Mouse (Mus musculus): ENCODE results near the gene Mkrn2.

Gene Mkrn2

DNA sequence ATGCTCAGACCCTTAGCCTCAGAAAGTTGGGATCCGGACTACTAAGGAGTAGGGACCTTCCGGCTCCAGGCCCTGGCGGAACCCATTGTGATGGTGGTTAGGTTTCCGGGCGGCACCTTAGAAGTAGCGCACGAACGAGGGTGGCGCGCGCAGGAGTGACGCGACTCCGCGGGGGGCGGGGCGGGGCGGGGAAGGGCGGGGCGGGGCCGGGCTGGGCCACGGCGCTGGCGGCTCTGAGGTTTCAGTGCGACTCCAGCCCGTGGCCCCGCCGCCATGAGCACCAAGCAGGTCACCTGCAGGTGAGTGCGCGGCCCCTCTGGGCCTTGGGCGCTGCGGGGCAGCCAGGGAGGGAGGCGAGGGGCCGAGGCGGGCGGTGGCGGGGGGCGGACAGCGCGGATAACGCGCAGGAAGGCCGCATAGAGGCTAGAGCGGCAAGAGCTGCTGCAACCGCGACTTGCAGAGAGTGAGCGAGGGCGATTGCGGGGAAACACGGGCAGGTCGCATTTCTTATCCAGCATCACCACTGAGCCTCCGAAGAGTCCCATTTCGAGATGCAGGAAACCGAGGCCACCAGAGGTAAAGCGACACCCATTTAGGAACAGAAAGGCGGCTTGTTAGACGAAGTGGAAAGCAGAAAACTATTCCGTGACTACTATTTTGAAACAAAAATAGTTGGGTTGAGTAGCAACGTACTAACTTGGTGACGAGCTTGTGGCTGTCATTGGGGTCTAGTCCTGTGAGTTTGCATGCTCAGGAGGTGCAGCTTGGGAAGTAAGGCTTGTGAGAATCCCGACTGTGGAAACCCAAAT lies at the start of gene Mkrn2:
TSS of gene Mkrn2 (plus strand) at position 188 of the 809 bp plus-strand sequence.
- DNase-seq (ENCODE audit: low spot score in 2 of 2), result peak; percentile 66 to 71

DNA sequence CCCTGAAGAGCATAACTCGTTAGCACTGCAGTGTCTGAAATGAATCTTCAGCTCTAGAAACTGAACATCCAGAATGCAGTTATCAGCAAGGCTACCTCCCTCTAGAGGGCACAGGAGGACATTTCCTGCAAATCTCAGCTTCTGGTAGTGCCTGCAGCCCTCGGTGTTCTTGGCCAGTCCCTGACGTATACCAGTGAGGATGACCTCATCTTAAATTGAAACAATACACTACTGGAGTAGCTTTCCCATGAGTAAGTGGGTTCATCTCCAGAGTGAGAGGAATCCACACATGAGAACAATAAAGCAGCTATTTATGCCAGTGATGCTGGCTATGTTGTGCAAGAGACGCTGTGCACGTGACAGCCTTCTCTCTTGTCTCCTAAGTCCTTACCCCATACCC lies 46.2 kb upstream of the Mkrn2 start:
- DNase-seq (ENCODE audit: low spot score in 2 of 2), result no peak

DNA sequence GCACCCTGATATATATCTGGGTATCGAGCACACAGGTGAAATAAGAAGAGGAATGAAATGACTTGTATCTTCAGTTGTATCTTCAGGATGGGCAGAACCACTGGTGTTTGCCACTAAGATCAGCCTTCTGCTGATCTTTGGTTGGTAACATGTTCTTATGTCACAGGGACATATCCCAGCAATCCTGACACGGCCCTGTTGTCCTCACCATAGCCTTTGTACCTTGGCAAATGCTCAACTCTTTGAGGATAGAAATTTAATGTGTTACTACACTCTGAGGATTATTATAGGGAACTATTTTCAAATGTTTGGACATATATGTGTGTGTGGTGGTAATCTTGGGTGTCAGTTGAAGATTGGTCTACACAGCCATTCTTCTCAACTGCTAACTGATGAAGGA lies 43.5 kb upstream of the Mkrn2 start:
- DNase-seq (ENCODE audit: low spot score in 2 of 2), result no peak

DNA sequence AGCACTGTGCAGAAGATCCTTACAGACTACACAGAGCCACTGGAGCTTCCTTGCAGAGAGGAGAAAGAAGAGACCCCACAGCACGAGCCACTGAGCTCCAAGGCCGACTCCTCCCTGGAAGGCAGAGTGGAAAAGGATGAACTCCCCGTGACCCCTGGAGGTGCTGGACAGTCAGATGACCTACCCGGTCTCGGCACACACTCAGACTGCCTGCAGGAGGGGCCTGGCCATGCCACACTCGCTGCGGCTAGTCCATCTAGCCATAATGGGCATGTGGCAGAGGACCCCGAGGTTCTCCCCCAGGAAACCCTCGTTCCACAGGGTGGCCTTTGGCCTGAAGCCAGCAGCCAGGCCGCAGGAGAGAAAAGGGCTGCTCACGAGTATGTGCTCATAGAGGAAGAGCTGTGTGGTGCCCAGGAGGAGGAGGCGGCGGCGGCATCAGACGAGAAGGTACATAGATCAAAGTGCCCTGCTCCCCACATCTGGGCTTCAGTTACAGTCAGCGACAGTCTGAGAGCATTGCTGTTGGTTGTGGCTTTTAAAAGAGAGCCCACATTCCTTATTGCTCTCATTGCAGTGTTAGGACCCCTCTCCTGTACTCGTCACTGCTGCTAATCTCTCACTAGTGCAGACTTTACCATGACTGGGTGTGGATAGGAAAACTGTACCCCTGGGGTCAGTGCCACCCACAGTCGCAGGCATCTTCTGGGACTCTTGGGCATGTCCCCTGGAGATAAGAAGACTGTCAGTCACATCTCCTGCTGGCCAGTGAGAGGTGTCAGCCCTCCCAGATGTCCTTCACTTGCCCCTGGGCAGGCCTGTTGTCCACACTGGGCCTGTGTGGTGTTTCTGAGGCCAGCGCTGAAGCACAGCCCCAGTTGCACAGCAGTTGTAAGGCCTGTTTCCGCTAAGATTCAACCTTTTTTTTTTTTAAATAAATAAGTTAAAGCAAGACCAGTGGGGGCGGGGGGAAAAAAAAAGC lies 41.8 kb upstream of the Mkrn2 start:
- DNase-seq (ENCODE audit: low spot score in 2 of 2), result no peak

DNA sequence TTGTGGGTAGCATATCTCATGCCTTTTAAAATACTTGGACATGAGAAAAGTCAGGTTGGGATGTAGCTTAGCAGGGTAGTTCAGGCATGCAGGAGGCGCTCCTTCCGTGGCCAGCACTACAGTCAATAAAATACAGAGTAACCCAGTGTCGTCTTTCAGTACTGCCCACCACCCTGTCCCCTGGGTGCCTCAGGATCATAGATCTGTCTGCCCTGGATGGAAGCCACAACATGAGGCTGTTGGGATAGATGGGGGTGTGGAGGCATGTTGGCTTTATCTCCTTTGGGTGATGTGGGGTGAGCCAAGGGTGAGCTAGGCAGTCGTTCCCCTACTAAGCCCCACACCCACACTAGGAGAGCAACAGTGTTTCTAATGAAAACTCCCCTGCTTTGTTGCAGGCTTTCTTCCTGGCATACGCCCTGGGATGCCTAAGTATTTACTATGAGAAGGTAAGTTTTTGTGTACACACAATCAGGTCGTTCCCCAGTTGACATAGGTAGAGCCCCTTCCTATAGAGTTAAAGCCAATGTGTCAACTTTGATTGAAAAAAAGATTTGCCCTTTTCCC lies 36.1 kb upstream of the Mkrn2 start:
- DNase-seq (ENCODE audit: low spot score in 2 of 2), result no peak

DNA sequence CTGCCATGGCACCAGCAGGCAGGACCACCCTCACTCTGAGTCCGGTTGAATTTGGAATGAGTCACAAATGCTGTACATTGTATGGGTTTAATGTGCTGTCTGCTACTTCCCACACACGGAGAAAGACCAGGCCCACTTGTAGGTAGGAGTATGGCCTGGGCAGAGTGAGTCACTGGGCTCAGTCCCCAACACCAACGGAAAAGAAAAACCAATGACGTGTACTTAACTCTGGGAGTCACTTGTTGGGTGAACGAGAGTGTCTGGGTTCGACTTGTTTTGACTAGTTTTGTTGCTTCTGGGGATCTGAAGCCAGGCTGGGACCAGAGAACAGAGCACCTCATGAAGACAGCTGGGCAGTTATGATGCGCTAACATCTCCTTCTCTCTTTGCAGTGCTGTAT lies 27.5 kb upstream of the Mkrn2 start:
- DNase-seq (ENCODE audit: low spot score in 2 of 2), result no peak

DNA sequence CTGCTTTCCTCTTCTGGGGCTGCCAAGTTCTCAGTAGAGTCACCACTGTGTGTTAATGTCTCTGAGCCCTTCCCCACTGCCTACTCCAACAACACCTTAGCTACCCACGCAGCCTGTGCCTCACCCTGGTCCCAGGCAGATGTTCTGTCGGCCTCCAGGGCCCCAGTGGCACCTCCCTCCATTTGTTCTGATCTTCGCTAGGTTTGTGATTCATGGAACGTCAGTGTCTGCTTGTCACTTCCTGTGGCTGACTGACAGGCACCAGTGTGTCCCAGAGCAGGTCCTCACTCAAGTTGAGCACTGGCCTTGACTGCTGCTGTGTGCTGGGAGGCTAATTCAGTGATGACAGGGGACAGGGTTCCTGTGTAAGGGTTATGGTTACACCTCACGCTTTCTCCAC lies 24.3 kb upstream of the Mkrn2 start:
- DNase-seq (ENCODE audit: low spot score in 2 of 2), result no peak

DNA sequence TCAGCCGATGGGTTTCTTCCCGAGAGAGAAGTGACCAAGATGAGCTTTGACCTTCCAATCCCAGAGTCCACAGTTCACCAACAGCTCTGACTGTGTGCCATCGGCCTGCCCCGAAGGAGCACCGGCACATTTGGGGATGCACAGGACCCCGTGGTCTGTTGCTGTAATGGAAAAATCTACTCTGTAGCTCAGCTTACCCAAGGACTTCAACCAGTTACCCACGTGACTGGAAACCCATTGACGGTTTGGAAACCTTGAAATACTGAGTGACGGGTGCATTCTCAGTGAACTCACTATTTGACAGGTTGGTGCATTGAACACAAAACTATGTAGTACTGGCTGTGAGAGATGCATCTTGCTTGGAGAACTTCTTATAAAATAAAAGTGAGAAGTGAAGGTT lies 23.8 kb upstream of the Mkrn2 start:
- DNase-seq (ENCODE audit: low spot score in 2 of 2), result no peak

DNA sequence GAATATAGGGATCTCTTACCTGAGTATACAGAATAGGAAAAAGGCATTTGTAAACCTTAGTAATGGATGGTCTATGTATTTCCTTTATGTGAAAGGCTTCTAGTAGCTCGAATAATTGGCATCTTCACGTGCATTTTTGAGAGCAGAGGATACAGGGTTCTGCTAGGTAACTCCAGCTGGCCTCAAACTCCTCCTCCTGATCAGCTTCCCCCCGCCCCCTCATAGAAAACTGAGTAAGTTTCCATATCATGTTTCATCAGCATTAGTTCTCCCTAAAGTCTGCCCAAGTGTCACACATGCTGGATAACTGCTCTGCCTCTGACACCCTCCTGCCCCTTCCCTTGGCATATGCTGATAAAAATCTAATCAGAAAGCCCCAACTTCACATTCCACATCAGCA lies 20.9 kb upstream of the Mkrn2 start:
- DNase-seq (ENCODE audit: low spot score in 2 of 2), result no peak

DNA sequence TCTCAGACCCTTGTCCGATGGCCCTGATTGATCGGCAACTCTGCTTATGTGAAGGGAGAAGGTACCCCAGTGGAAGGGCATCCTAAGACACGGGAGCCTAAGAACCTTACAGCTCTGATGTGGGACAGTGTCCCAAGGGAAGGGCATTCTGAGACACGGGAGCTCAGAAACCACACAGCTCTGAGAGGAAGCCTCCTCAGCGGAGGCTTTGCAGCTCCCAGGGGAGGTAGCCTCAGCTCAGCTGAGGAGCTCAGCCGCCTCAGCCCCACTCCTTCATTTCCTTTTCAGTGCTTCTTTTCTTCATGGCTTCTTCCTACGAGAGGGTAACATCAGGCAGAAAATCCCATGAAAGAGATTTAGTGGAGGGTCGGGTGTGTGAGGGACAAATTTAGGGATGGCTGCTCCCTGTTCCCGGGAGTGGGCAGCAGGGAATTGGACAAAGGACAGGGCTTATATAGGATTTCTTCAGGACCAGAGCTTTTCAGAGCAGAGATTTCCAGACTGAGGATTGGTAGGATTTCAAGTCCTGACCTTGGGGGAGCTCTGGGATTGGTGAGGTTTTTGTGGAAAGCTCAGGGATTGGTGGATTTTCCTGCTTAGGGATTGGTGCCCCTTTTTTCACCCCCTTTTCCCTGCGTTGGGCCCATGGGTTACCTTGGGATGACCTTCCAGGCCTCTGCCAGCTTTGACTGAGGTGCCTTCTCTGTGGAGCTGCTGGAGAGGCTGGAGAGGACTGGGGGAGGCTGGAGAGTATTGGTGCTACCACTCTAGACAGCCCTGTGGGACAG lies 19.2 kb upstream of the Mkrn2 start:
- DNase-seq (ENCODE audit: low spot score in 2 of 2), result no peak

DNA sequence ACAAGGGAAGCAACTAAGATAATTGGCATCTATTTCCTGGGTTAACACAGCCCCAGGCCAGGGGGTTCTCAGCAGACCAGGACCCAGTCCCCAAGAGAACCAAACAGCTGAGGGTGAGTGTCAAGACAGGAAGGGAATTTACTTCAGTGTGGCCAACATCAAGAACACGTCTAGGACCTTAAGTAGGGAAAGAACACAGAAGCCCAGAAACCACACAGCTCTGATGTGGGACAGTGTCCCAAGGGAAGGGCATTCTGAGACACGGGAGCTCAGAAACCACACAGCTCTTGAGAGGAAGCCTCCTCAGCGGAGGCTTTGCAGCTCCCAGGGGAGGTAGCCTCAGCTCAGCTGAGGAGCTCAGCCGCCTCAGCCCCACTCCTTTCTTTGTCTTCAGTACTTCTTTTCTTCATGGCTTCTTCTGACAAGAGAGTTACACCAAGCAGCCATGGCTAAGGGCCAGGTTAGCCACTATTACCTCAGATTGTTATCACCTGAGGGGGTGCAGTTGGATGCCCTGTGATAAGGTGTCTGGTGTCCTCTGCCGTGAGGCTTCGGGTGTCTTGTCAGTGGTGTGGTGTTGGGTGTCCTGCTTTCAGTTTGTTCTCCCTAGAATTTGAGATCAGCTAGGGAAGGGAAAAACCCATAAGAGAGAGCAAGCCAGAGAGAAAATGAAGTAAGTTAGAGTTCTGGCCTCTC lies 18.1 kb upstream of the Mkrn2 start:
- no peak for DNase-seq (ENCODE audit: low spot score in 2 of 2)

DNA sequence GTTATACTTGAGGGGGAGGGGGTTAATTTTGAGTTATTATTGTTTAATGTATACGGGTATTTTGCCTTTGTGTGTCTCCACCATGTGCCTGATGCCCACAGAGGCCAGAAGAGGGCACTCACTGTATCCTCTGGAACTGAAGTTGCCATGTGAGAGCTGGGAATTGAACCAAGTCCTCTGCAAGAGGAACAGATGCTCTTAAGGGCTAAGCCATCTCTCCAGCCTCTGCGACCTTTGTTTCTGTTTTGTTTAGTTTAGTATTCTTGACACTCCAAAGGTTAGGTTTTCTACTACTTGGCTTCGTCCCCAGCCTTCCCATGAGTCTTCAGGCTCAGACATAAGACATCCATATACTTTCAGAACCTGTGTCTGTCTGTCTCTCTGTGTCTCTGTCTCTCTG lies 17.5 kb upstream of the Mkrn2 start:
- no peak for DNase-seq (ENCODE audit: low spot score in 2 of 2)

DNA sequence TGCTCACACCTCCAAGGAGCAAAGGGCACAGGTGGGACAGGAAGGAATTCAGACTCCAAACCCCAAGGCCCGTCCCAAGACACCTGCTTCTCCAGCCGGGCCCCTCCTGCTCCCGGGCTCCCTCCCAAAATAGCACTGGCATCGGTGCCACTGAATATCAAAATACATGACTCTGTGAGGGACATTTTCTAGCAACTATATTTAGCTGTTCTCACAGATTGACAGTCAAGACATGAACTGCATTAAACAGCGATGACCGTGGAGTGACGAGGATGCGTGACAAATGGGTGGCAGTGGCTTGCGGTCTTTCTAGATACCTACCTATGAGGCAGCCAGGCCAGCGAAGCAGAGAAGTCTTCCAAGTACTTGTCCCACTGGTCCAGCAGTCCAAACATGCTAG lies 15.4 kb upstream of the Mkrn2 start:
- DNase-seq (ENCODE audit: low spot score in 2 of 2), result peak; percentile 13 to 32

DNA sequence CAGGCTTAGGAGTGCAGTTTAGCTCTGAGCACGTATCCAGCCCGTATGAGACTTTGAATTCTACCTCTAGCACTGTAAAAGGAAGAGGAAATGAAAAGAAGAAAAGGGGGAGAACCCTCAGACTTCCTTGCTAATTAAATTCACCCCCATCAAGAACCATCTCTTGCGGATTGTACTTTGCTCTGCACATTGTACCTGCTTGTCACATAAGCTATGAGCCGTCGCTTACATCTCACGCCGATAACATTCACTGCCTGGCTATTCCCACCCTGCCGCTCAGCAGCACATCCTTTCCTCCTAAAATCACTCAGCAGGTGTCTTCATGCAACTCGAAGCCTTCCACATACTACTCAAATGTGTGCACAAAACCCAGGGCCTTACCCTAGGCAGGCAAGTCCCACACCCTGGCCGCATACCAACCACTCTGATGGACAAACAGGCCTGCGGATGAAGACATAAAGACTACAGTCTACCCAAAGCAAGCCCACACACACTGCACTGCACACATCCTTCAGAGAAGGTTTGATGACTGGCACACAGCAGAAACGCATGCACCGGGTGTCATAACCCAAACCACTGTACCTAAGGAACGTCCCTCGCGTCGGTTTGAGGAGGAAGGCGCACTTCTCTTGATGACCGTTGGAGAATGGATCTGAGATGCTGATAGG lies 9.9 kb upstream of the Mkrn2 start:
- no peak for DNase-seq (ENCODE audit: low spot score in 2 of 2)

DNA sequence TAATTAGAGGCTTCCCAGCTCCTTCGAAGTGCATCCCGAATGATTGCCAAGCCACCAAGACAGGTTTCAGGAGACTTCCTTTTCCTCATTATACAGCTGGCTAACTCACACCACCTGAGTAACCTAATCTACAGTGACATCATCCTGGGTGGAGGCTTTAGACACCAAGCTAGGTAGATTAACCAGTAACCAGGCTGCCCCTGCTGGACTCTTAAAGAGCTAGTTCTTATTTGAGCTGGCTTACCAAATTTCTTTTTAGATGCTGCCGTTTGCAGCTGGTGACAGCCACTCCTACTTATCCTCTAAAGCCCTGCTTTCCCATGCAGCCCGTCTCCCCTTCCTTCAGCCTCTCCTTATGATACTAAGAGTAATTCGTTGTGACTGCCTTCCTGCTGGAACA lies 9.2 kb upstream of the Mkrn2 start, which contains the start of gene Mkrn2os:
TSS of gene Mkrn2os (minus strand) at position 119 of the 400 bp plus-strand sequence.
- no peak for DNase-seq (ENCODE audit: low spot score in 2 of 2)

DNA sequence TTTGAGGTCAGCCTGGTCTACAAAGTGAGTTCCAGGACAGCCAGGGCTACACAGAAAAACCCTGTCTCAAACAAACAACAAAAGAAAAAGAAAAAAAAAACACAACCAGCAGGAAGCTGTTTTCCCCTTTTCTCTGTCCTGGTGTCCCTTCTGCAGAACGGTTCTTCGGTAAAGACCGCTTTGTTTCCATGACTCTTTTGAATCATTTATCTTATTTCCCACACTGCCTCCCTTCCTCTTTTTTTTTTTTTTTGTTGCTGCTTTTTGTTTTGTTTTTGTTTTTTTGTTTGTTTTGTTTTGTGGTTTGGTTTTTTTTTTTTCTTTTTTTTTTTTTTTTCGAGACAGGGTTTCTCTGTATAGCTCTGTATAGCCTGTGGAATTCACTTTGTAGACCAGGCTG lies 8.4 kb upstream of the Mkrn2 start:
- DNase-seq (ENCODE audit: low spot score in 2 of 2), result no peak

DNA sequence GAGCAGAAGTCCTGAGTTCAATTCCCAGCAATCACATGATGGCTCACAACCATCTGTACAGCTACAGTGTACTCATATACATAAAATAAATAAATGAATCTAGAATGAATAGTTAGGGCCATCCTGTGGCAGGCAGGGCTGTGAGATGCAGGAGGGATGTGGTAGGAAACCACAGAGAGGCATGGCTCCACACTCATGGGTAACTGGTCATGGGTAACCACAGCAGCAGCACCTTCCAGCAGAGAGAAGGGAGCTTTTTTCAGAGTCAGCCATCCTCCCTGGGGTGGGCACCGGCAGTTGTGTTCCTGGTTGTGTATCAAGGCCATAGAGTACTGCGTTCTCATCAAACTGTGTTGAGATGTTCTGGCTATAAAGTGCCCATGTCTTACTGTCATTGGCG lies 7.2 kb upstream of the Mkrn2 start:
- DNase-seq (ENCODE audit: low spot score in 2 of 2), result no peak

DNA sequence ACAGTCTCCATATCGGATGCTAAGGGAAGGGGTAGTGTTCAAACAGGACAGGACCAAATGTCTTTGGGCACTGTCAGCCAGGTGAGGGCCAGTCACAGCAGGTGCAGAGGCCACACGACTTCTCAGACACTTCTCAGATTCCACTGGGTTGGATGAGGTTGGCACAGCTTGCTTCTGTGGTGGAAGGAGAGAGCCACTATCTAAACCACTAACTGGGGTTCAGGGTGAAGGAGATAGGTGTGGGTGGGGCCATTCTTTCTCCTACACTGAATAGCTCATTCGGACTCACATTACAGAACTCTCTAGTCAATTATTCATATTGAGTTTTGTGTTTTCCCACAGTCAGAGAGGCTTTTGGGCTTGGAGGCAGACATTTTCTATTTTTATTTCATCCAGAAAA lies 6.0 kb upstream of the Mkrn2 start:
- no peak for DNase-seq (ENCODE audit: low spot score in 2 of 2)

DNA sequence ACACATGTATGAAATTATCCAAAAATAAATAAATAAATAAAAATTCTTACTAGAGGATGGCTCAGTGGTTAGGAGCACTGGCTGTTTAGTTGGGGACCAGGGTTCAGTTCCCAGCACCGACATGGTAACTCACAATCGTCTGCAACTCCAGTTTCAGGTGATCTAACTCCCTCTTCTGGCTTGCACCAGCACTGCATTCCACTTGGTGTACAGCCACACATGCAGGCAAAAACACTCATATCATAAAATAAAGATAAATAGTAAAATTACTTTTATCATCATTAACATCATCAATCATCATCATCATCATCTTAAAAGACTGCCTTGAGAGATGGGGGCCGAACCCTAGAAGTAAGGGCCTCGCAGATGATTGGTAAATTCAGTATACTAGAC lies 384 bp upstream of the Mkrn2 start:
- DNase-seq (ENCODE audit: low spot score in 2 of 2), result peak in 1 of 2 experiments; percentile 10

DNA sequence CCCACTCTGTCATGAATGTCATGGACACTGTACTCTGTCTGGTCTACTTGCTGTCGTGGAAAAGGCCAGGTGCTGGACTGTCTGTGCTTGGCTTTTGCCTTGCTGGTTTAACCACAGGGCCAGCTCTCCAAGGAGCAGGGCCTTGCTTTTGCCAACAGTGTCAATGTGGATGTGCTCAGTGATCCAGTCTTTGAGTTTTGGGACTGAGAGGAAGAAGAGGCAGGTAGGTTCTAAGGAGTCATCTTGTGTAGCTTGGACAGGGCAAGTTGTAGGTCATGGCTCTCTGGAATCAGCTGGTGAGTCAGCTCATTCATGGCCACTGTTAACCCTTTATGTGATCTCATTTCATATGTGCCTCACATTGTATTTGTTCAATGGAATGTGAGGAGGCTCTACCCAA lies 4.8 kb downstream of the Mkrn2 start:
- no peak for DNase-seq (ENCODE audit: low spot score in 2 of 2)
